Mouse (Mus musculus) R1 (cell line): Measurements from ENCODE around the gene Mapk6.
A peak's percentile ranks its signal among the peaks of the same experiment; 100 is the strongest.

Experiments
- DNase-seq: peaks from one replicate; pipeline ENCODE4 v3.0.0-alpha.2; 2018; ENCODE audit warnings: low read depth, low spot score

The Mapk6 gene

DNA sequence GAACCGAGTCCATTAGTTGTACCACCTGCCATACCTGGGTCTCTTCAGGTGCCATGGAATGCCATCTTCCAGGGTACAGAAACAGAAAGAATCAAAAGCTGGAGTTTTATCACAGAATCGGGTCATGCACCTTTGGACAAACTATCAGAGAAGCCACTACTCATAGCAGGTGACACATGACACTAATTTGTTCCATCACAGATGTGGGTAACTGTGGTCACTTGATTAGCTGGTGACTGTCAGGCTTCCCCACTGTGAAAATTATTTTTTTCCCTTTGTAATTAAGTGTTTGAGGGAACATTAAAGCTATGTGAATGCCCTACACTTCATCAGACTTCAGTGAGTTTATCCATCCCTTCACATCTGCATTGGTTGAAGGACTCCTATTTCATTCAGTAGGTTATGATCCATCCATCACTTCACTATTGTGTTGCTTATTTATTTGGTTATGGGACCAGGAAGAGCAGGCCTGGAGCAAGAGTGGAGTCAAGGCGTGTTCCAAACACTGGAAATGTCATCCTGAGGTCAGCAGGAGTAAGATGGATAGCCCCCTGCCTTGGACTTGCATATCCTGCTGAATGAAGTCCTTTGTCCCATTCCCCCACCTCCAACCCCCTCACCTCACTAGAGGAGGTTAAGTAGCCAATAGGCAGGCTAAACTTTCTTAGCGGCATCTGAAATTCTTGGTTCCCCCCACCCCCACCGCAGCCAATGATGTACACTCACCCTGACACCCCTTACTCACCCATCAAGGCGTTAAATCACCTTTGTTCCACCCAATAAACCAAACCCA is 14.7 kb upstream of the Mapk6 start:
- peak; percentile 98 for DNase-seq

DNA sequence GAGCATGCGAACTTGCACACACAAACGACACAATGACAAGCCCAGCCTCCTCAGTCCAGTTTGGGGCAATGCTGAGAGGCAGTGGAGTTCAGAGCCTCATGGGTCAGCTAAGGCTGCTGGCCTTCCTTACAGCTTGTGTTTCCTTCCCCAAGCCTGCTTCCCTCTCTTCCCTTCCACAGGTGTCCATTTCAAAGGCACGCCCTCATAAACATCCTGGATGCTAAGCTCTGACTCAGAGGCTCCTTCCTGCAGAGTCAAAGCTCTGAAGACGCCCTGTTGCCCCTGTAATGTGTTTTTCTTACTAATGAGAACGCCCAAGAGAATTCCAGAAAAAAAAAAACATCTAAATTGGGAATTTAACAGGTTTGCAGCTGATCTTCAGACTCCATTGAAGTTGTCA is 13.9 kb upstream of the Mapk6 start:
- peak; percentile 75 for DNase-seq

DNA sequence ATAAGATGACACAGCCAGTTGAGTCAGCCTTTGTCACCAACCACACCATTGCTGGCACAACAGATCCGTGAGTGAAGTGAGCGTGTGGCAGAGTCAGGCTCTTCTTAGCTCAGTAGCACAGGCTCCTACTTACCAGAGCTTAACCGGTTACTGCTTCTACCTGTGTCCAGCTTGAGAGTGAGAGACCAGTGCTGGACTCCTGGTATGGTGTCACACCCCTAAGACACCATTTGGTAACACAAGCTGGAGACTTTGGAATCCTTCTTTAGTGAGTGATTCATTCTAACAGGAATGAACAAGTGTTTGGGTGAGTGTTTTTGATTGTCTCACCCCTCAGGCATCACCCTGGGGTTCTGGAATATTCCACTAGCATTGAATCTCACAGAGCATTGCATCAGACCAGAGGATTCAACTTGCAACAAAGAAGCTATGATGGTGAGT is 12.5 kb upstream of the Mapk6 start:
- no peak for DNase-seq

DNA sequence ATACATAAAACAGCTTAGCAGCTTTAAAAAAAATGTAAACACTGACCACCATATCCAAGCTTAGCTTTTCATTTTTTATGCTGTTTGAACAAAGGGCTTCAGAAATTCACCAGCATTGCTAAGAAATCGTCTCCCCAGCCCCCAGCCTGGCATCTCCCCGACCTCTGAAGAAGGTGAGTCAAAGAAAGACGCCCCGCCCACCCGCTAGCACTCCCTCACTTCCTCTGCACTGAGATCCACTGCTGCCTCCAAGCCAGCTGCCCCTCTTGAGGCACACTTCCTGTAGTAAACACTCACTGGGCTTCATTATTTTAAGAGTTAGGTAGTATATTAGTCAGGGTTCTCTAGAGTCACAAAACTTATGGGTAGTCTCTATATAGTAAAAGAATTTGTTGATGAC is 4.4 kb upstream of the Mapk6 start:
- peak; percentile 78 for DNase-seq

DNA sequence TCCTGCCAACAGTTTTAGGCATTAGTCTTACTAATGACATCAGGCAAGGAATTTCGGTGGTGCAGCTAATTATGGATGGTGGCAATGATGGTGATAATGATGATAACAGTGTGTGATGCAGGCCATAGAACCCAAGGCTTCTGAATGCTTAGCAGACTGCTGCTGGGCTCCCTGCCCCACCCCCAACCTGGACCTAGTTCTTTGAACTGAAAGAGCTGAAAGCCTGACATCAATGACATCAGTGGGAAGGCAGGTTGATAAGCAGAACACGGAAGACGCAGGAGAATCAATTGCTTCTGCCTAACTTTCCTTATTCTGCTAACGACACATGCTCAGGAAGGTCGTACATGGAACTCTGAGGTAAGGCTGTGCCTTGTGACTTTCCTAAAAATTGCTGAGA is 3.4 kb upstream of the Mapk6 start:
- DNase-seq: no peak

DNA sequence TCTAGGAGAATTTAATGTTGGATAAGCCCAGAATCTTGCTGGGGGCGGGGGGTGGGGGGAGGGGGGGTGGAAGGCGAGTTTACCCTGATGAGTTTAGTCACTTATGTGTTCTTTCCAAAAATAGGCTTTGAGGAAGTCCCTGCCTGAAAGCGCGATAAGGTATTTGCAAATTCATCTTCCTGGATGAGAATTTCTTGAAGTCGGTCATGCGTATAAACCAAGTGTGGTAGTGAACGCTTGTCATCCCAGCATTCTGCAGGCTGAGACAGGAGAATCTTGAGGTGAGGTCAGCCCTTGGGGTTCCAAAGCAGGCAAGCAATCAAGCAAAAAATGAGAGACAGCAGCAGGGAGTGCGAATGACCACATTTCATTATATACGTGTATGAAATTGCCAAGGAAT is 1.8 kb upstream of the Mapk6 start:
- DNase-seq: no peak

DNA sequence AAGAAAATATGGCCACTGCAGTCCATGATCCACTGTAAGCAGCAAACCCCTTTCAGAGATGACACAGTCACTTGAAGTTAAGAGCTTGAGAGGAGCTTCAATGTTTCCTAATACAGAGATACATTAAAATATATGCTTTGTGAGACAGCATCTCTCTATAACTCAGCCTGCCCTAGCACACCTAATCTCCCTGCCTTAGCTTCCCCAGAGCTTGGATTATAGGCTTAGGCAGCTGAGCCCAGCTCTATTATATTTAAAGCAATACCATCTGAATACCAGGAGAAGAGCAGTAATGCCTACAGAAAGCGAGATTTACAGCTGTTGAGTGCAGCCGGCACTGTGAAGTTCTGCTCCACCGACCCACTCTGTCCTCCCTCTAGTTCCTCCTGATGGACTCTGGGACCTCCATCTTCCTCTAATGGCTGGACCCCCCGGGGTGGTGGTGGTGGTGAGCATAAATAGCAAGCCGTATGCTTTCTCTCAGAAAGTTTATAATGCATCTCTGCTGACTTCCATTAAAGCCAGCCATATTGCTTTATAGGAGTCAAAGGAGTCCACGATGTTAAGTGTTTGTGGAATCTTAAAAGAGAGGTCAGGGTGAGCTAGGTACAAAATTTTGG is 1.2 kb upstream of the Mapk6 start:
- DNase-seq: no peak

DNA sequence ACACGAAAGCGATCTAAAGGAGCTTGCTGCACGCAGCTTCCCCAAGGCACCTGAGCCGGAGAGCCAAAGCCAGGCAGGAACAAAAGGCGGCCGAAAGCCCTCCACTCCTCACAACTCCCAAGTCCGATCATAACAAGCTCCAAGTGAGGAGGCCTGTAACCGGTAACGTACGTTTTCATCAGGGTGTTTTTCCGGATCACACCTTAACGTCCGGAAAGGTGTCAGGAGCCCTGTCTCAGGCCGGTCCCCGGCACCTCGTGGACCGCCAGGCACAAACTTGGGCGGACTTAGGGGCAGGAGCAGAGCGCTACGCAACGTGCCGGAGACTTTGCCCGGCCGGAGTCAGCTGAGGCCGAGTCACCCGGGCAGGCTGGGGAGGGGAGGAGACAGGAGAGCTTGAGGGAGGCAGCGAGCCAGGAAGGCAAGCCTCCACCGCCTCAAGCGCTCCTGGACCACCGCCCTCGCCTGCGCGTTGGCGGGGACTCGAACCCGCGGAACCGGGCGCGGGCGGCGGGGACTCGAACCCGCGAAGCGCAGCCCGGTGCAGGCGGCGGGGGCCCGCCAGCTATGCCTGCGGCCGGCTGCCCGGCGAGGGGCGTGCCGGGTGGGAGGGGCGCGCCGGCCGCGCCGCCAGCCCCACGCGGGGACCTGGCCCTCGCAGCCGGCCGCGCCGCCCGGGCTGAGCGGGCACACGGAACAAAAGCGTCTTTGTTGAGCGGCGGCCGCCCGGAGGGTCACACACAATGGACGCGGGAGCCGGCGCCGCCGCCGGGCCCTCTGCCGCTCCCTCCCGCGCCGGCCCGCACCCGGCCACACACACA is 564 bp downstream of the Mapk6 start:
- DNase-seq: peak; percentile 81

DNA sequence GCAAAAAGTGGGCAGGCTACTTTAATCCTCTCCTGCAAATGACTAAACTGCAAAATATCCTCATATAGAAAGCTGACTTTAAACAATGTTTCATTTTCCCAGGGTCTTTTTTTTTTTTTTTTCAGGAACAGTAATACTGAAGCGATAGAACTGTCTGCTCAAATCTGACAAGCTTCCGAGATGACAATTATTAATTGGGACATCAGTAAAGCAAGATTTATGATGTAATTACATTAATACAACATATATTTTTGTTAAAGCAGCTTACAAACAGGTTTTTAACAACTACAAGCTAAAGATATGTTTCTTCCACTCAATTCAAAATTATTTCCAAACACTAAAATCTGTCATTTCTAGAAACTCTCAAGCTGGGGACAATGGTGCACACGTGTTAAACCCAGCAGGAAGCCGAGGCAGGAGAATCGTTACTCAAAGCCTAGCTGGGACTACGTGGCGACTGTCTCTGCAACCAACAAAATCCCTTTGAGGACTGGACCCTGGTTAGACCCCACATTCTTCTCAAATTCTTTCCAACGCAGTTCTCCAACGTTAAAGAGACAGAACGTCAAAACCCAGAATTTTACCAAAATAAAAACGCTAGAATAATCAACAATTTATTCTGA is 1.5 kb downstream of the Mapk6 start:
- no peak for DNase-seq

DNA sequence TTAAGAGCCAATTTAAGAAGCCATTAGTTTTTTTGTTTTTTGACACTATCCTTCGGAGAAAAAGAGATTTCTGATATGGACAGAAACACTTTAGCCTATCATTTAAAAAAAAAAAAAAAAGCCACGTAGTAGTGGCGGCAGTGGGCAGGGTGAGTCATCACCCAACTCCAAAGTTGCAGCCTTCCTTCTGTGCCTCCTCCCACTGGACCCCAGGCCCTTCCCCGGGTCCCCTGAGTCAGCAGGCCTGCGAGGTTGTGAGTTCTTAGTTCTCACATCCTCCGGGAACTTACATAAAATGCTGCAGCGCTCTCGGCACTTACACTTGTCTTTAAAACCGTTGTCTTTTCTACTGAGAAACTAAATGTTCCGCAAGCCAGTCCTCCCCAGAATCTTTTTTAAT is 2.0 kb downstream of the Mapk6 start:
- no peak for DNase-seq

DNA sequence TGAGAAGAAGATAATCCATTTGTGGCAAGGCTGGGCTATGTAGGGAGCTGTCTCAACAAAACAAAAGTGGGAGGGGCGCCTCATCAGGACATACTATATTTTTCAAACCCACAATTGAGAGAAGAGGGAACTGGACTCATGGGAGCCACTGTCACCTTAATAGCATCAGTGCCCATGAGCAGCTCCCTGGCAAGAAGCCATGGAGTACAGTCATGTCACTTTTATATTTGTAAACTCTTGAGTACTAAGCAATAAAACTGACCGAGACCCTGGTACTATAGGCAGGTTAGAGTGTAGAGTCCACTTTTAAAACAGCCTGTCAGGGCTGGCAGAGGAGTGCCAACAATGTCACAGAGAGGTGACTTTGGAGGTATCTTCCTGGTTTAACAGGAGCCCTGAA is 3.7 kb downstream of the Mapk6 start:
- no peak for DNase-seq

DNA sequence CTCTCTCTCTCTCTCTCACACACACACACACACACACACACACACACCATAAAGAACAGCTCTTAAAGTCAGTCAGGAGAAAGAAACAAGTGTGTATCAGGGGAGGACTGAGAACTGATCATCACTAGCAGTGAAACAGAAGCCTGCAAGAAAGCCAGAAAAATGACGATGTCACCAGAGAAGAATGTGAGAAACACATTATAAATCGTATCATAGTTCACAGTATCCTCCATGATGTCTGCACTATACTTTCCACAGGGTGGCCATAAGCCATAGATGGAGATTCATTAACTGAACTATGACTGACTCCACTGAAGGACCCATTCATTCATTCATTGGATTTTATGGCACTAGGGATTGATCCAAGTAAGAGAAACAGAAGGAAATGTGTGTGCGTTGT is 6.3 kb downstream of the Mapk6 start:
- DNase-seq: no peak

DNA sequence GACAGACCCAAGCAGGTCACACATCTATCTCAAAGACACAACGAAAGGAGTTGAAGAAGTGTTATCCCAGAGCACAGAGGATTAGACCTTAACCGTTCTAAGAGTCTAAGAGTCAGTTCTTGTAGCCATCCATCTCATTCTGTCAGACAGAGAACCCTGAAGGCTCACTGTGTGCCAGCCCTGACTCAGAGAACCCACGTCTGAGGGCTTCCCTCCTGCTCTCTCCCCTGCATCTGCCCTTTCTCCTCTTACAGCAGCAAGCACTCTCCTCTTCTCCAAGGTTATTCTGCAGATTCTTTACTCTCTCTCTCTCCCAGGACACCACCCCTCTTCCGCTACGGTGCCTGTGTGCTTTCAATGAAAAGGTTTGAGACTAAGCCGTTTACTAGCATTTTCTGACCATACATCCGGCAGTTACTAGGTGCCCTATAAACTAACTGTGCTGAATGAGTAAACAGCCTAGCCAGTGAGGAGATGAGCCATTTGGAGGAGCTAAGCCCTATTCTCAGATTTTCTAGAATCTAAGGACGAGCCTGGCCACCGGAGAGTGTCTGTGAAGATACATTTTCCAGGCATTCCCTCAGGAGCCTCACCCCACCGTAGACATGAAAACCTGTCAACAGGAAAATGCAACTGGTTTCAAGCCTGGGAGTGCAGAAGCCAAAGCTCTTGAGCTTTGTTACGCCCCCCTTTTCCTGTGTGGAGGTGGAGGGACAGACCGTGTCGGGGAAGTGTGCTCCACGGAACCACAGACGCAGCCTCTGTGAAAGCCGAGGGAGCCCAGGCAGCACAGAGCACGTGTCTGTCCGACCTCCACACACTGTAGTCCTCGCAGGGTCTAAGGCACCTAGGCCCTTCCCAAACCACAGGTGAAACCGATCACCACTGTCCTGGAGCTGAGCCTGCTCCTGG is 8.0 kb downstream of the Mapk6 start:
- DNase-seq: no peak

DNA sequence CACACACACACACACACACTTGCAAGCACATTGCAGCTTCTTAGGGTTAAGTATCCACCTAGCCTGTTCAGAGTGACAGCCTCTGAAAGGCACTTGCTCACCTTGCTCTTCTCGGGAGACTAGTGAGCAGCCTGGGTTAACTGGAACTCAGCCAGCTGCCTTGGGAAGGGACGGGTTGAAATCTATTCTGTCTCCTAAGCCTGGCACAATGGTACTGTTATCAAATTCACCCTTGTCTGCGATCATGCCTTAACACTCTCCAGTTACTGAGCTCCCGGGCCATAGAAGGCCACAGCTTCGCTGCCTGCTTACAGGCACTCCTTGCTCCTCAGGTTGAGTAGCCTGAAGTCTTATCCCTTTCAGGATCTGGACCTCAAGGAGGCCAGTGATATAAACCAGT is 9.2 kb downstream of the Mapk6 start:
- no peak for DNase-seq

DNA sequence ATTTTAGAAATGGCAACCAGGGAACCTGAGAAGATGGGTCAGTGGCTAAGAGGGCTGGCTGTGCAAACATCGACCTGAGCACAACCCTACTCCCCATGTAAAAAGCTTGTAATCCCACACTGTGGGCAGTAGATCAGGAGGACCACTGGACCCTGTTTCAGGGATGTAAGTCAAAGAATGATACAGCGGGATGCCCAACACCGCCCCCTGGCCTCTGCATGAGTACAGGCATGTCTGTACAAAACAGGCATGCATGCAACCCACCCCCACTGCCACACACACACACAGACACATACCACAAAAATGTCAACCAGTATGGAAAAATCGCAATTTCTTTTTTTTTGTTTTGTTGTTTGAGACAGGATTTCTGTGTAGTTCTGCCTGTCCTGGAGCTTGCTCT is 10.7 kb downstream of the Mapk6 start:
- no peak for DNase-seq

DNA sequence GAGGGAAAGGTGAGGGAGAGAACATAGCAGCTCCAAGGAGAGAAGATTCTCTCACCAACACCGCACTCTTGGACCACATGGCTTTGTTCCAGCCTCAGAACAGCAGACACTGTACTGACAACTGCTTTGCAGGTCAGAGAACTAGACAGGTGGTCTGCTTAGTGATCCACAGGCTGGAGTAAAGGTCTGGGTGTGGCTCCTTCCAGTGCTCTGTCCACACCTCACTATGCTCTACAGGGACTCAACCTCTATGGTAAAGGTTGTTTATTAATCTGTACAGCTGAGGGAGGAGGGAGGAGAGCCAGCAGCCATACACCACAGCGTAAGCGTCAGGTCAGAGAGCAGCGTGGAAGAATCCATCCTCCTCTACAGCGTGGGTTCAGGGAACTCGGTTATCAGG is 13.8 kb downstream of the Mapk6 start:
- DNase-seq: no peak

DNA sequence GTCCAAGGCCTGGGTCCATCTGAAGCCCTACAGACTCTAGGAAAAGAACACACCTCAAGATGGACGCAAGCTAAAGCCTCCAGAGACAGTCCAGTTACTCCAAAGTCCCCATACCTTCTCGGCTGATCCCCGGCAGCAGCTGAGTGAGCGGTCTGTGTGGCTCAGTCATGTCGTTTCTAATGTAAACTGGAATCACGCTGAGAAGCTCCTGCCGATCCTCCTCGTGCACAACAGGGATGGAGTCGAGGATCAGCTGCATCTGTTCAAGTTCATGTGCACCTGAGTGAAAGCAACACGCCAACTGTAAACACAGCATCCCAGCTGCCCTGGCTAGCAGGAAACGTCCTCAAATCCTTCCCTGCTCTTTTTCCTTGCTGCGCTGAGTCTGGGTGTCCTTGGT is 16.6 kb downstream of the Mapk6 start:
- peak; percentile 90 for DNase-seq

DNA sequence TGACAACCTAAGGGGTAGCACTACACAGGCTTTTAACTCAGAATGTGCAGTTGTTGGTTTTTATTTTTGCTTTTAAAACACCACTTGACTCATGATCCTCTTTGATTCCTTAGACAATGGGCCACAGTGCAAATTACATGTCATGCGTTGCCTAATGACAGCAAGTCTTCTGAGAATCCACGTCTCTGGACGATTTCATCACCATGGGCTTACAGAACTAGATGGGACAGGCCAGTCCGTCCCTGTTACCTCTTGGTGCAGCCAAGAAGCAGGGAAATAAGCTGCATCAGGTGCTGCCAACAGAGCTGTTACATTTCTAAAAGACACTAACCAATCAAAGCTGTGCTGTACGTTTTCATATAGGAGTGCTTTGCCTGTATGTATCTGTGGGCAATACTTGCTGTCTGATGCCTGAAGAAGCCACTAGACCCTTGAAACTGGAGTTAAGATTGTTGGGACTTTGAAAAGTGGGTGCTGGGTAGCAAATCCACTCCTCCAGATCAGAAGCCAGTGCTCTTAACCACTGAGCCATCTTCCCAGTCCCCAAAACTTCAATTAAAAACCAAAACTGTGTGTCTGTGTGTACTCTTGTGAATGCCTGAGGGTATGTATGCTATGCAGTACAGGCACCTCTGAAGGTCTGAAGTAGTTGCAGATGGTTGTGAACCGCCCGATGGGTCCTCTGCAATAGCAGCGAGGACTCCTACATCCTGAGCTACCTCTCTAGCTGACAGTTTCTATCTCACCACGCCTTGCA is 24.4 kb downstream of the Mapk6 start:
- no peak for DNase-seq

DNA sequence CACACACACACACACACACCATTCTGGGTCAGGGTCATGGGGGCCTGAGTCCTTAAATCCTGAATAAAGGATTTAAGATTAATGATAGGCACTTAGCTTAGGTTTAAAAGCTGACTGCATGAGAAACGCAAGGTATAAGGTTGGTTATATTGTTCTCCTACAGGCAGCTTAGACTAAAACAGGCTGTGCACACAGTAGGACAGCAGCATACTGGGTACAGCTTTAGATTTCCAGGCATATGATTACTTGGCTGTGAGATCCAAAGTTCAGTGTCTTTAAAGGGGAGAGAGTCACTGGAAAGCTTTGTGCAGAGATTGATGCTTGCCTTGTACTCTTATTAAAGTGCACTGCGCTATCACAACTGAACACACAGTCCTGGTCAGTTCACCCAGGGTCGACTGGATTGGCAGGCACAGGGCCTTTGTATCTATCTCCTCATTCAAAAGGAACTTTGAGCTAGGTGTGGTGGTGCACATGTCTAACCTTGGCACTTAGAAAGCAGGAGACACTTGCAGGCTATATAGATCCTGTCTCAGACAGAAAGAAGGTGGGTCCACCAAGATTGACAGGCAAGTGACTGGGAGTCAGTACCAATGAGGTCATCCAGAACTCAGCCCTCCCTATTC is 25.4 kb downstream of the Mapk6 start:
- no peak for DNase-seq

DNA sequence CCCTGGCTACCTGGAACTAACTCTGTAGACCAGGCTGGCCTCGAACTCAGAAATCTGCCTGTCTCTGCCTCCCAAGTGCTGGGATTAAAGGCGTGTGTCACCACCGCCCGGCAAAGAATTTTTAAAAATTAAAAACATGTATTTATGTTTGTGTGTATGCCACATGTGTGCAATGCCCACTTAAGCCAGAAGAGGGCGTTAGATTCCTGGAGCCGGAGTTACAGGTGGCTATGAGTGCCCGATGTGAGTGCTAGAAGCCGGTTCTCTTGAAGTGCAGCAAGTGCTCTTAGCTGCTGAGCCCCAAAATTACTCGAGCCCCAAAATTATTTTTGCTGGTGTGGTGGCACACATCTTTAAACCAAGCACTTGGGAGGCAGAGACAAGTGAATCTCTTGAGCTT is 26.0 kb downstream of the Mapk6 start:
- peak; percentile 79 for DNase-seq
